14 mouse cellular contexts compared by ENCODE assay signal in the genomic region with DNA sequence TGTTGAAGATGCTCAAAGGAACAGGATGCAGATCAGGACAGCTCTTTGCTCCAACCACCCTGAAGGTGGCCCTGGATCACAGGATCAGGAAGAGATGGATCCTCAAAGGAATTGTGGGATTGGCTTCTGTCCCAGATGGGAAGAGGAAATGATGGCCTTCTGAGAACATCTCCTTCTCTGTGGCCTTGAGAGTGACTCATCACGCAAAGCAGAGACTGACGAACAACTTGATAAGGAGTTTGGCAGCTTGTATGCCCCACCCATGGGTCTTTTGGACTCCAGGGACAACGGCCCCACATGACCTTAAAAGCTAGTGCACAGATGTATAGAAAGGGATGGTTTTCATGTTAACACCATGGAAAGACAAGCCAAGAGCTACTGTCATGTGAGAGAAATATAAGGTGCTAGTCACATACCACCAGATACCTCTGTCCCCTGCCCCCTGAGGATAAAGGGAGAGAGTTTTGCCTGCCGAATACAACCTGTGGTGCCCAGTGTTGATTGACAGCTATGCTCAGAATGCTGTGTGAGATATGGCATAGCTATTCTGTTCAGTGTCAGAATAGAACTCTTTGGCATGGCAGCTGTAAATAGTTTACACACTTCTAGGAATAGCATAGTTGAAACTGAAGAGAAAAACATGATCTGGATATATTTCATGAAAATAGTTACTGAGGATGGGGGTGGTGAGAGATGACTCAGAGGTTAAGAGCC.
DNase-seq lines count a peak whose midpoint lies in the region; ATAC-seq and TF ChIP-seq lines count a peak whose summit lies in the region.
"Had no signal": no experiment of that assay in that cellular context is flagged by ENCODE, and none has a peak within 500 bp of the region (broad histone marks: within the 10 kb centered on the region; RNA-seq: fewer than 3 reads in every experiment).

No protein-coding gene starts in this region.

- H3K4me1 ChIP-seq in heart, adult 2 months (ENCODE audit: control insufficient read depth, insufficient read depth, low read length): peaks cover 10% of the 10 kb centered on the region
- peaks cover 10% of the 10 kb centered on the region for H3K4me1 ChIP-seq in heart, embryonic 11.5 days (ENCODE audit: control insufficient read depth, insufficient read depth, low read length)
- peaks cover 17% of the 10 kb centered on the region for H3K4me1 ChIP-seq in lung, adult 2 months (ENCODE audit: control insufficient read depth, insufficient read depth, low read length)
- H3K4me1 ChIP-seq: neural tube, embryonic 12.5 days had no signal

- H3K27me3 ChIP-seq in heart, adult 2 months (ENCODE audit: control insufficient read depth, insufficient read depth, low read length): no peaks in the 10 kb centered on the region
- H3K27me3 ChIP-seq in heart, embryonic 11.5 days (ENCODE audit: control insufficient read depth, insufficient read depth, low read length): no peaks in the 10 kb centered on the region
- H3K27me3 ChIP-seq: CH12.LX; limb, embryonic 12.5 days; neural tube, embryonic 12.5 days had no signal

- no peak for TF ChIP-seq CTCF in heart, adult 2 months (IDR thresholded peaks at IDR 0.05)
- no peak for TF ChIP-seq CTCF in lung, adult 2 months (IDR thresholded peaks at IDR 0.05; ENCODE audit: insufficient read depth, low read length)

- H3K79me2 ChIP-seq in heart, adult 2 months (replicated peaks; ENCODE audit: control insufficient read depth, insufficient read depth, low read length): no peaks in the 10 kb centered on the region

- no peaks in the 10 kb centered on the region for H3K36me3 ChIP-seq in heart, adult 2 months (ENCODE audit: control insufficient read depth, insufficient read depth, low read length)
- H3K36me3 ChIP-seq in heart, embryonic 11.5 days (ENCODE audit: control insufficient read depth, insufficient read depth, low read length): no peaks in the 10 kb centered on the region
- H3K36me3 ChIP-seq: limb, embryonic 12.5 days; neural tube, embryonic 12.5 days had no signal

- peak in 1 of 2 experiments; percentile 48 for DNase-seq in heart, adult 2 months
- DNase-seq in lung, postnatal 25 days (ENCODE audit: low spot score): peak; percentile 59
- DNase-seq in lung, adult 2 months: no peak
- DNase-seq in heart, adult 9 months (ENCODE audit: low spot score in 2 of 2): peak; percentile 71 to 79
- no peak for DNase-seq in retina, postnatal 1 day
- no peak for DNase-seq in urinary bladder, postnatal 14 days (ENCODE audit: low spot score)
- DNase-seq: midbrain, embryonic 14.5 days; right cerebral cortex, adult 18-20 months had no signal

- H3K9ac ChIP-seq in heart, adult 2 months (ENCODE audit: low read depth, low read length): no peak overlapping the region
- H3K9ac ChIP-seq in heart, embryonic 11.5 days (ENCODE audit: low read depth, low read length): no peak overlapping the region
- H3K9ac ChIP-seq: limb, embryonic 12.5 days; neural tube, embryonic 12.5 days had no signal

- no peak overlapping the region; the same call in 1 of the 2 replicates for H3K27ac ChIP-seq in heart, adult 2 months
- H3K27ac ChIP-seq in heart, embryonic 11.5 days (ENCODE audit: low read depth, low read length): no peak overlapping the region
- H3K27ac ChIP-seq: limb, embryonic 12.5 days; neural tube, embryonic 12.5 days had no signal

- H3K4me2 ChIP-seq in heart, embryonic 11.5 days: no peak overlapping the region
- H3K4me2 ChIP-seq: limb, embryonic 12.5 days; neural tube, embryonic 12.5 days had no signal

- intact Hi-C loops in heart, adult 2 months (cut with DNase I): no loop called here

- H3K9me3 ChIP-seq in heart, embryonic 11.5 days (replicated peaks; ENCODE audit: control insufficient read depth, low read length): no peaks in the 10 kb centered on the region
- H3K9me3 ChIP-seq: neural tube, embryonic 12.5 days had no signal

- peak; percentile 57; the same call in 1 of the 2 replicates for TF ChIP-seq EP300 in heart, adult 2 months (IDR thresholded peaks at IDR 0.05; ENCODE audit: insufficient read depth, low read depth, low read length)

- H3K4me3 ChIP-seq in heart, adult 2 months: no peak overlapping the region
- H3K4me3 ChIP-seq in heart, embryonic 11.5 days (ENCODE audit: low read depth, low read length): no peak overlapping the region
- no peak overlapping the region for H3K4me3 ChIP-seq in lung, adult 2 months (replicated peaks; ENCODE audit: extremely low read depth, low read depth, low read length)
- H3K4me3 ChIP-seq: limb, embryonic 12.5 days; neural tube, embryonic 12.5 days had no signal

- no peak for TF ChIP-seq POLR2A in heart, adult 2 months (IDR thresholded peaks at IDR 0.05; ENCODE audit: insufficient read depth, low read depth, low read length)
- TF ChIP-seq POLR2A in lung, adult 2 months (IDR thresholded peaks at IDR 0.05; ENCODE audit: borderline replicate concordance, extremely low read depth, low read depth, low read length): no peak

- no peak for ATAC-seq in heart, embryonic 11.5 days (replicated peaks; ENCODE audit: insufficient number of reproducible peaks, low FRiP score, low TSS enrichment)
- ATAC-seq: forebrain, embryonic 14.5 days; inflammation-experienced regulatory T-cells, adult 6 months had no signal

- WGBS in heart, adult 2 months: 22% methylated on average over 4 of the region's 4 CpGs
- 35% methylated on average over 4 of the region's 4 CpGs for WGBS in heart, embryonic 11.5 days (ENCODE audit: insufficient replicate concordance)
- 36% methylated on average over 4 of the region's 4 CpGs for WGBS in lung, adult 2 months

Comparison
In these comparisons a context has a peak if more than half of its experiments do, and no peak if none do; other contexts are left out.
1. DNase-seq: peak in lung, postnatal 25 days (single experiment) and heart, adult 9 months (2 of 2); none in lung, adult 2 months (single experiment), retina, postnatal 1 day (single experiment) and urinary bladder, postnatal 14 days (single experiment).